Mouse (Mus musculus): ENCODE measurements around the gene Qprt. TPM values are rescaled to one million over a fixed set of nuclear protein-coding genes. Genes with fewer than 3 reads are reported as not detected.
A peak's percentile ranks its signal among the peaks of the same experiment; 100 is the strongest.

Gene Qprt
- total RNA-seq, 2 experiments from 2014 or later: 0.54 to 0.63 TPM

DNA sequence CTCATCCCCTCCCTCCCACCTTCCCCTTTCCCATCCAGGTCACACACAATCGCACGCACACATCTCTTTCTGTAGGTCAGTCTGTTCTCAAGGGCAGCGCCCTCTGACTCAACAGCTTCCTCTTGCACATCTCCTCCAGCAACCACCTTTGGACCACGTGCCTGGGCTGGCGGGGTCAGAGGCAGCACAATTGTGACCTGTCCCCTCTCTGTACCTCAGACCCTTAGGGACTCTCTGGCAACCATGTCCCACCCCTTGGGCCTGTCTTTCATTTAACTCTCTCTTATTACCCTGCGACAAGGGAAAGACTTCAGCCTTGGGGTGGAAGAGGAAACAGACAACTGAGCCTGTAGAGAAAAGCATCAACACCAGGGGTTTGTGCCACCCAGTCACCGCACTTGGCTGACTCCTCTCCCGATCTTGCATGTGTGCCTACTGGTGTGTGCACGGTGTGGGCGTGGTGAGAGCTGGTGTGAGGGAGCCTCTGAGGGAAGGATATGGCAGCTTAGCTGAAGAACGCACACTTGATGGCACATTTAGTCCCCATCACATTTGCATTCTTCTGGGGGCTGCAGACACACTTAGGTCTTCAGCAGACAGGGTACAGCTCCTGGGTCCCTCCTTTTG is 12.9 kb upstream of the Qprt start:
- DNase-seq (ENCODE audit: low spot score in 2 of 2): peak in 1 of 2 experiments; percentile 32

DNA sequence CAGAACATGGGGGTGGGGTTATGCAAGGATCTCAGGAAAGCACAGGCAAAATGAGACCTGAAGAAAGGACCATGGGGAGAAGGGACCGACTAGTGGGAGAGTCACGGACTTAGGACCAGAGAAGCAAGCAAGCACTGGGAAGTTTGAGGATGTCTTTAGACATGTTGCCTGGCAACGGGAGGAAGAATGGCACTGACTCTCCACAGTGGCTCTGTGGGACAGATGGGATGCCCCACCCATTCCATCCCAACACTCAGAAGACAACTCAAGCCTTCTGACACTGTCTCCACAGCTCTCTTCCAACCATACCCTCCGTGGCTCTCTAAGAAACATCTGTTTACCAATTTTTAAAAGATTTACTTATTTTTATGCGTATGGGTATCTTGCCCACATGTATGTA is 11.1 kb upstream of the Qprt start:
- no peak for DNase-seq (ENCODE audit: low spot score in 2 of 2)

- DNase-seq (ENCODE audit: low spot score in 2 of 2): peak; percentile 51 to 54
Observed at GRCm38 (mm10) chr7:127129638-127130037, 7.6 kb upstream of the Qprt start.

DNA sequence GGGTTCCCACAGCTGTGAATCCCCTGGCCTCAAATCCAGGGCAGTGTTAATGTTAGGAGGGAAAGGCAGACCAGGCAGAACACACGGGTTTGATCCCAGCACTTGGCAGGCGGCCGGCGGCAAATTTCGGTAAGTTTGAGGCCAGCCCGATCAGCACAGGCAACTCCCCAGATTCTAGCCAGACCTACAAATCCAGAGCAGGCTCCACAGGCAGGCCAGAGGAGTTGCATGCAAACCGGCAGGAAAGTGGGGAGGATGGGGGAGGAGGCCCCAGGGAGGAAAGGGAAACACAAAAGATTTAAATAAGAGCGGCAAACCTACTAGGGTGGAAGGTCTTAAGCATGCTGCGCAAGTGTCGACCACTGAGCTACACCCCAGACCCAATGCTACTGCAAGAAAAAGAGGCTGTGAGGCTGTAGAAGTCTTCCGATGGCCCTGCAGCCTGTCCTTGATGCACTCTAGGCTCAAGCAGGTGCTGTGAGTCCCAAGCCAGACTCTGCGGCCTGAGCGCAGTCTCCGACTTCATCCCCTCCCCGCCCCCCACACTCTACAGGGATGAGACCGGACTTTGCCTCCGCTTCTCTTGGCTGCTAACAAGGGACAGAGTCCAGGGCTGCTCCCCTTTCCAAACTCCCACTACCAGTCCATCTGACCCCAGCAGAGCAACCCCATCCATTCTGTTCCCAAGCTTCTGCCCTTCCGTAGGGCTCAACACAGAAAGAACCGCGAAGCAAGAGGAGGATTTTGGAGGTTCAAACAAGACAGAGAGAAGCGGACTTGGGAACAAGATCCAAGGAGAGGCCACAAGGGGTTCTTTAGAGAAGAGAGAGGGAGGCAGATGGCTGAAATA is 740 bp downstream of the Qprt start:
- DNase-seq (ENCODE audit: low spot score in 2 of 2): no peak

DNA sequence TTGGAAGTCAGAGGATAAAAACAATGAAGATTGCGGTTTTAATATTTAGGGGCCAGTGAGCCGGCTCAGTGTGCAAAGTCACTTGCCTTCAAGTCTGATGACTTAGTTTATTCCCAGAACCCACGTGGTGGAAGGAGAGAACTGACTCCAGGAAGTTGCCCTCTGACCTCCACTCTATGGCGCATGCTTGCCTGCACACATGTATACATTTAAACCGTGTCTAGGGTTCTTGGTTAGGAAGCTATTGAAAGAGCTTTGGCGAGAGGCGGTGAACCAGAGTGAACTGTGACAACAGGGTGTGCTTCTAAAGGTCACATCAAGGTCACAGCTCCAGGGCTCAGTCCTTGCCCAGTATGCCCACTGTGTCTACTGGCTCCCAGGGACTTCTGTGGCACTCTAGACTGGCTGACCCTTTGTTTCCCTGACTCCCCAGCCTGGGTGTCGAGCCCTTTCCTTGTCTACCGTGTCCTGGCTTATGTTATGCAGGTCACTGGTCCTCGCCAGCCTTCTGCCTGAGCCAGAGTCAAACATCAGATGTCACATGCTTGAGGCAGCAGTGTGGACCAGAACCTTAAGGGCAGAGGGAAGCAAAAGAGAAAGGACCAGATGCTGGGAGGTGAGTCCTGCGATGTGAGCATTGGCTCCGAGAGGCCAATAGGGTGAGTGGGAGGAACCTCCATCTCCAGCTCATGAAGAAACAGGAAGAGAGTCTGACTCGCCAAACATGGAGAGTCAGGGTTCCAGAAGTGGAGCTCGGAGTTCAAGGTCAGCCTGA is 3.2 kb downstream of the Qprt start:
- no peak for DNase-seq (ENCODE audit: low spot score in 2 of 2)

DNA sequence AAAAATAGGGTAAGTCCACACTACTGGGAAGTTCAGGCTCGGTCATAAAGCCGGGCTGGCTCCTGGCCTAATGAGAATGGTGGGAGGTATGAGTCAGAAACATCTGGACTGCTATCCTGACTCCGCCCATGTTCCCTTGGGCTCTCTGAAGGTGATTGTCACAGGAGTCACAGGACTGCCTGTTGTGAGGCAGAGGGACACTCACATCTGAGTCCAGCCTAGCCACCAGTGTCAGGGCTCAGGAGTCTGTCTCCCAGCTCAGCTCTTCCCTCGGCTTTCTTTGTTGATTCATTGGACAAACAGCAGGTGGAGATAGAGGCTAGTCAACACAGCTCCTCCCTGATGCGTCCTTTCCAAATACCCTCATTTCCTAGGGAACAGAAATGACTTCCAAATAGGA is 4.1 kb downstream of the Qprt start:
- no peak for DNase-seq (ENCODE audit: low spot score in 2 of 2)

- DNase-seq (ENCODE audit: low spot score in 2 of 2): peak in 1 of 2 experiments; percentile 37
Observed at GRCm38 (mm10) chr7:127116331-127116935, 5.6 kb downstream of the Qprt start.

GRCm38 (mm10) chr7:127114920-127115319 is 7.1 kb downstream of the Qprt start:
- no peak for DNase-seq (ENCODE audit: low spot score in 2 of 2)

DNA sequence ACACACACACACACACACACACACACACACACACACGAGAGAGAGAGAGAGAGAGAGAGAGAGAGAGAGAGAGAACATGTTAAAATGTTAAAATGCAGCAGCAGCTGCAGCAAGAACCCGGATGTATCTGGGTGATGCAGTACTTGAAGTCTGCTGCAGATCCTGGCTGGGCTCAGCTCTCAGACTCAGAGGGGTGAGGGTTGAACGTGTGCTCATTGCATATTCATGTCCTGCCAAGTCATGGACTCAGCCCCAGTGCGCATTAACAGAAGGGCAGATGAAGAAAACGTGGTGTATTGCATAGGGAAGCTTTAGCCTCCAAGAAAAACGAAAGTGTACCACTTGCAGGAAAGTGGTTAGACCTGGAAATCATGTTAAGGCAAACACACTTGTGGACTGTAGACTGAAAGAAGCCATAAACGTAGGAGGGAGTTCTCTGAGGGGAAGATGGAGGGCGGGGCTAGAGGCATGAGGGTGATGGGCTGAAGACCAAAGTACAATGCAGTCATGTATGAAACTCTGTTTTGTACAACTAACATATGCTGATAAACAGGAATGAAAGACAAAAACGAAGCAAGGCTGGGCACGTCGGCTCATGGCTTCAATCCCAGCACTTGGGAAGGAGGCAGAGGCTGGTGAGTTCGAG is 8.3 kb downstream of the Qprt start:
- DNase-seq (ENCODE audit: low spot score in 2 of 2): no peak

GRCm38 (mm10) chr7:127112921-127113597 is 9.0 kb downstream of the Qprt start:
- DNase-seq (ENCODE audit: low spot score in 2 of 2): peak in 1 of 2 experiments; percentile 22

DNA sequence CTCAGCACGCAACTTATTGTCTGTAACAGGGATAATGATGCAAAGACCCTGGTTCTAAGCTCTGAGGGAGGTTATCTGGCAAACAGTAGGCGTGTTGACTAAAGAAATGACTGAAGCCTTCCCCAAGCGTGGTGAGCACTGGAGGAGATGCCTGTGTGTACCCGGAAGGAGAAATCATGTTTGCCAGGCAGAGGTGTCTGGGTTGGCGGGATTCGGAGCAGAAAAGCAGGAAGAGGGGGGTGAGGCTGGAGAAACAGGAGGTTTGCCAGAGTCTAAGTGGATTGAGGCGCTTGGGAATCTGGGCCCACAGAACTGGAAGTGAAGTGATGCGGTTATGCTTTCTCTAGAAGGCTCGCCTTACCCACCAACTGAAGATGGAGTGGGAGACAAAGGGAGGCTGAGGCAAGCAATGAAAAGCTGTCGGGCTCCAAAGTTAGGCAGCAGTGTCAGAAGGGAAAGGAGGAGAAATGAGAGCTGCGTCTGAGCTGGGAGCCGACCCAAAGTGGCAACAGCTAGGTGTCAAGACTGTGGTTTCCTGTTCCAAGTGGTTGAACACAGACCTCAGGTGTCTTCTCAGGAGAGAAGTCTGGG is 9.7 kb downstream of the Qprt start:
- peak; percentile 25 to 38 for DNase-seq (ENCODE audit: low spot score in 2 of 2)

- DNase-seq (ENCODE audit: low spot score in 2 of 2): peak; percentile 57 to 63
Observed at GRCm38 (mm10) chr7:127111461-127111860, 10.6 kb downstream of the Qprt start.

GRCm38 (mm10) chr7:127110239-127111007 is 11.6 kb downstream of the Qprt start:
- DNase-seq (ENCODE audit: low spot score in 2 of 2): peak; percentile 80 to 84

- DNase-seq (ENCODE audit: low spot score in 2 of 2): no peak
Observed at GRCm38 (mm10) chr7:127105551-127105950, 16.5 kb downstream of the Qprt start.

GRCm38 (mm10) chr7:127104560-127105332 is 17.3 kb downstream of the Qprt start:
- peak; percentile 76 to 80 for DNase-seq (ENCODE audit: low spot score in 2 of 2)

DNA sequence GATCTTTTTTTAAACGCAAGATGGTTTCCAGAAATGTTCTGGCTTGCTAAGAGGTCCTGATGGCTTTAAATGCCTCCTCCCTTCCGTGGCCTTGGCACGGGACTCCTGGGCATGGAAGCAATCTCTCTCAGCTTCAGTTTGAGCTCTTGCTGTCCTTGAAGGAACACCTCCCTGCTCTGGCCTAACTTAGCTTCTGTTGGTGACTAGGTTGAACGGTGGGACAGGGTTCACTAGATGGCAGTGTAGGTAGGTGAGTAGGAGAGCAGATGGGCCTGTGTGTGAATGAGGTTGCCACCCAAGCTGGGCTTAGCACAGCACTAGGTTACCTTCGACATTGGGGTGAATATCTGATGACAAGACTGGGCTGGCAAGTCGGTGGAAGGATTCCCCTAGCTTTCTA is 18.1 kb downstream of the Qprt start:
- DNase-seq (ENCODE audit: low spot score in 2 of 2): no peak

- DNase-seq (ENCODE audit: low spot score in 2 of 2): no peak
Observed at GRCm38 (mm10) chr7:127102148-127102547, 19.9 kb downstream of the Qprt start.

GRCm38 (mm10) chr7:127101451-127102016 is 20.5 kb downstream of the Qprt start:
- no peak for DNase-seq (ENCODE audit: low spot score in 2 of 2)
